Mouse (Mus musculus) midbrain, embryonic 10.5 days (tissue): ENCODE measurements around the gene Myo15b. TPM values are rescaled to one million over a fixed set of nuclear protein-coding genes. Genes with fewer than 3 reads are reported as not detected.

Source experiments
- DNase-seq: peaks from one replicate; pipeline ENCODE4 v3.0.0-alpha.2; 2017; ENCODE audit warnings: low spot score
- H3K27ac ChIP-seq: fragments of 300-500 bp; sonication (generic); replicated peaks from 2 replicates; pipeline ENCODE4 v1.5.1; 2016; ENCODE audit warnings: mild to moderate bottlenecking
- H3K27me3 ChIP-seq: fragments of 300-500 bp; sonication (generic); 2 replicates; pipeline ENCODE4 v1.6.1; 2016; ENCODE audit warnings: low read depth, mild to moderate bottlenecking; ENCODE audit not compliant: poor library complexity, severe bottlenecking
- H3K36me3 ChIP-seq: fragments of 300-500 bp; sonication (generic); 2 replicates; pipeline ENCODE4 v1.6.1; 2016; ENCODE audit warnings: mild to moderate bottlenecking, moderate library complexity
- H3K4me1 ChIP-seq: fragments of 300-500 bp; sonication (generic); 2 replicates; pipeline ENCODE4 v1.6.1; 2016
- H3K4me3 ChIP-seq: fragments of 300-500 bp; sonication (generic); 2 replicates; pipeline ENCODE4 v1.5.1; 2016; ENCODE audit warnings: mild to moderate bottlenecking, moderate library complexity
- H3K9me3 ChIP-seq: fragments of 300-500 bp; sonication (generic); replicated peaks from 2 replicates; pipeline ENCODE4 v1.6.1; 2016; ENCODE audit warnings: mild to moderate bottlenecking
- WGBS: fragments of 180-500 bp; shearing (Covaris S2); methylation state at CpG from one replicate; pipeline ENCODE4 v1.1.7; 2016; 5-methylcytosine and 5-hydroxymethylcytosine counted together
- polyA plus RNA-seq: library from polyadenylated mRNA; unstranded; fragments of >200 nt; fragmentation: Nextera tagmentation; extraction: Ambion mirVana; gene quantifications from 2 replicates; pipeline ENCODE4 v1.2.1, GENCODE M21; 2016

Gene Myo15b
- polyA plus RNA-seq, 1 experiment from 2014 or later: 0.12 TPM

- Histone ChIP-seq H3K4me1 (no peaks in the 10 kb centered on the region), H3K27me3 (no peaks in the 10 kb centered on the region), H3K9me3 (no peaks in the 10 kb centered on the region), H3K4me3 (no peak overlapping the region), H3K27ac (no peak overlapping the region), H3K36me3 (peaks cover 65% of the 10 kb centered on the region)
- 60% methylated on average over 6 of the region's 6 CpGs for WGBS
- no peak for DNase-seq
These were observed 62.1 kb downstream of the Myo15b start for GRCm38 (mm10) chr11:115920110-115920818.

- WGBS: 77% methylated on average over 1 of the region's 1 CpGs
- H3K9me3 ChIP-seq: no peaks in the 10 kb centered on the region
- peaks cover 60% of the 10 kb centered on the region for H3K36me3 ChIP-seq
- no peaks in the 10 kb centered on the region for H3K27me3 ChIP-seq
- no peak for DNase-seq
- no peak overlapping the region for H3K27ac ChIP-seq
- H3K4me3 ChIP-seq: no peak overlapping the region
- no peaks in the 10 kb centered on the region for H3K4me1 ChIP-seq
These were observed 63.8 kb downstream of the Myo15b start for GRCm38 (mm10) chr11:115921986-115922385.

- H3K27ac ChIP-seq: no peak overlapping the region
- peaks cover 16% of the 10 kb centered on the region for H3K4me1 ChIP-seq
- H3K4me3 ChIP-seq: no peak overlapping the region
- no peaks in the 10 kb centered on the region for H3K9me3 ChIP-seq
- H3K27me3 ChIP-seq: no peaks in the 10 kb centered on the region
- peaks cover 47% of the 10 kb centered on the region for H3K36me3 ChIP-seq
- DNase-seq: no peak
- WGBS: 91% methylated on average over 8 of the region's 8 CpGs
These were observed 70.8 kb downstream of the Myo15b start for GRCm38 (mm10) chr11:115929031-115929430.

- H3K36me3 ChIP-seq: peaks cover 43% of the 10 kb centered on the region
- H3K27me3 ChIP-seq: no peaks in the 10 kb centered on the region
- WGBS: 67% methylated on average over 3 of the region's 3 CpGs
- DNase-seq: no peak
- H3K27ac ChIP-seq: no peak overlapping the region
- peaks cover 24% of the 10 kb centered on the region for H3K4me1 ChIP-seq
- H3K4me3 ChIP-seq: no peak overlapping the region
- no peaks in the 10 kb centered on the region for H3K9me3 ChIP-seq
These were observed 71.6 kb downstream of the Myo15b start for GRCm38 (mm10) chr11:115929818-115930217.

- H3K27me3 ChIP-seq: no peaks in the 10 kb centered on the region
- no peak for DNase-seq
- no peaks in the 10 kb centered on the region for H3K9me3 ChIP-seq
- peaks cover 30% of the 10 kb centered on the region for H3K4me1 ChIP-seq
- peaks cover 44% of the 10 kb centered on the region for H3K36me3 ChIP-seq
- no peak overlapping the region for H3K27ac ChIP-seq
- 79% methylated on average over 3 of the region's 3 CpGs for WGBS
- H3K4me3 ChIP-seq: no peak overlapping the region
These were observed 73.0 kb downstream of the Myo15b start for GRCm38 (mm10) chr11:115931235-115931634.

- Histone ChIP-seq H3K27me3 (no peaks in the 10 kb centered on the region), H3K27ac (peak within 1 kb of the TSS; percentile 84), H3K4me1 (peaks cover 30% of the 10 kb centered on the region), H3K36me3 (peaks cover 46% of the 10 kb centered on the region), H3K9me3 (no peaks in the 10 kb centered on the region), H3K4me3 (peak within 1 kb of the TSS; percentile 97)
- DNase-seq: peak; percentile 98
- under 1% methylated on average over 28 of the region's 28 CpGs for WGBS
These were observed 75.0 kb downstream of the Myo15b start, which contains the start of the genes Sap30bp and Recql5 for GRCm38 (mm10) chr11:115933108-115933746. Gene Sap30bp (plus strand): TSS chr11:115933282. Gene Recql5 (minus strand): TSS chr11:115933477.

GRCm38 (mm10) chr11:115933747-115934110 lies 75.5 kb downstream of the Myo15b start:
- under 1% methylated on average over 16 of the region's 16 CpGs for WGBS
- peak overlapping the region; percentile 84 for H3K27ac ChIP-seq
- DNase-seq: no peak

GRCm38 (mm10) chr11:115939690-115940329 lies 81.6 kb downstream of the Myo15b start:
- DNase-seq: peak; percentile 41
- H3K27ac ChIP-seq: no peak overlapping the region
- H3K4me3 ChIP-seq: no peak overlapping the region
- H3K27me3 ChIP-seq: no peaks in the 10 kb centered on the region
- peaks cover 6% of the 10 kb centered on the region for H3K4me1 ChIP-seq
- H3K9me3 ChIP-seq: no peaks in the 10 kb centered on the region
- H3K36me3 ChIP-seq: peaks cover 97% of the 10 kb centered on the region
- WGBS: 44% methylated on average over 6 of the region's 6 CpGs

More at GRCm38 (mm10) chr11:115933747-115934110, 75.5 kb downstream of the Myo15b start:
- H3K27me3 ChIP-seq: no peaks in the 10 kb centered on the region
- H3K9me3 ChIP-seq: no peaks in the 10 kb centered on the region
- peaks cover 30% of the 10 kb centered on the region for H3K4me1 ChIP-seq
- H3K36me3 ChIP-seq: peaks cover 46% of the 10 kb centered on the region
- H3K4me3 ChIP-seq: peak overlapping the region; percentile 97

GRCm38 (mm10) chr11:115941980-115942379 lies 83.8 kb downstream of the Myo15b start:
- Histone ChIP-seq H3K4me1 (no peaks in the 10 kb centered on the region), H3K27ac (no peak overlapping the region), H3K9me3 (no peaks in the 10 kb centered on the region), H3K4me3 (no peak overlapping the region), H3K36me3 (peaks cover 99% of the 10 kb centered on the region), H3K27me3 (no peaks in the 10 kb centered on the region)
- no peak for DNase-seq
- WGBS: 88% methylated on average over 7 of the region's 7 CpGs

Other genes starting within 250 kb of the Myo15b start
- 18.5 and 20.6 TPM in 2 replicates for gene Mif4gd, start 245.4 kb upstream of the Myo15b start, polyA plus RNA-seq
- 24.9 and 25.8 TPM in 2 replicates for gene Slc25a19, start 230.1 kb upstream of the Myo15b start, polyA plus RNA-seq
- gene Grb2, start 149.8 kb upstream of the Myo15b start, polyA plus RNA-seq: 81.7 and 88.3 TPM in 2 replicates
- 39.6 and 45.2 TPM in 2 replicates for gene Tmem94, start 93.0 kb upstream of the Myo15b start, polyA plus RNA-seq
- 17.5 and 18.6 TPM in 2 replicates for gene Caskin2, start 44.8 kb upstream of the Myo15b start, polyA plus RNA-seq
- gene Tsen54, start 43.7 kb upstream of the Myo15b start, polyA plus RNA-seq: 35.3 and 39.7 TPM in 2 replicates
- gene Llgl2, start 34.4 kb upstream of the Myo15b start, polyA plus RNA-seq: 5.5 and 5.9 TPM in 2 replicates
- 1.0 and 1.6 TPM in 2 replicates for gene Smim5, start 41.6 kb downstream of the Myo15b start, polyA plus RNA-seq
- gene Smim6, start 53.6 kb downstream of the Myo15b start, polyA plus RNA-seq: 1.00 and 1.3 TPM in 2 replicates
- gene Sap30bp, start 74.9 kb downstream of the Myo15b start, polyA plus RNA-seq: 51.9 and 52.1 TPM in 2 replicates
- gene Recql5, start 75.1 kb downstream of the Myo15b start, polyA plus RNA-seq: 30.6 and 31.8 TPM in 2 replicates
- 0.63 and 0.67 TPM in 2 replicates for gene Itgb4, start 116.3 kb downstream of the Myo15b start, polyA plus RNA-seq
- gene Galk1, start 154.3 kb downstream of the Myo15b start, polyA plus RNA-seq: 161 and 210 TPM in 2 replicates
- gene H3f3b, start 169.6 kb downstream of the Myo15b start, polyA plus RNA-seq: 1,512 and 1,693 TPM in 2 replicates
- gene Unk, start 171.9 kb downstream of the Myo15b start, polyA plus RNA-seq: 46.4 and 52.2 TPM in 2 replicates
- 2.5 and 3.1 TPM in 2 replicates for gene Unc13d, start 219.6 kb downstream of the Myo15b start, polyA plus RNA-seq
- 91.8 and 109 TPM in 2 replicates for gene Wbp2, start 228.6 kb downstream of the Myo15b start, polyA plus RNA-seq